Mouse (Mus musculus) T-helper 17 cell (primary cell): ENCODE data around the gene Rpl29.

Source experiments
- in situ Hi-C, 2 experiments: fragments of 300-600 bp; cut with MboI, MseI; formaldehyde crosslinking; loops; 1 replicate in 1 of 2; 2 replicates in 1 of 2; pipeline ENCODE4 v1.15.1; 2025; ENCODE audit warnings: high pct_unique_total_duplicates in 2 of 2

The Rpl29 gene

GRCm38 (mm10) chr9:106417841-106418625, 11.2 kb upstream of the Rpl29 start:
- in situ Hi-C loops = loop anchor here (5.0 kb wide), 1 partner anchor 111 kb away; no protein-coding TSS in a partner anchor

DNA sequence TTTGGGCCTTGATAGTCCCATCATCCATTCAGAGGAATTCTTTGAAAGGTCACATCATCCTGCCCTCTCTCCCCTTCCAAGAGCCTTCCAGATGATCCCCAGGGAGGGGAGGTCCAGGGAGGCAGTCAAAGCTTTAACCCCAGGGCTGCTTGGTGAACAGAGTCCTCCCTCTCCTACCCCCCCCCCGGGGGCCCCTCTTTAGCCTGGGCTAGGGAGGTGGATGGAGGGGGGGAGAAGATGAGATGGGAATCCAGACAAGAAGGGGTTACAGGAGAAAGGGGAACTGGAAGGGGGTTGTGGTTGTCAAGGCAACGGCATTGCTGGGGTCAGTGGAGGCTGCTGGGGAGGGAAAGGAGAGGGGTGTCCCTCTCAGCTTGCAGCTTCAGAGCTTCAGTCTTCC, 8.6 kb upstream of the Rpl29 start:
- in situ Hi-C loops = loop anchor here in 1 of 2 experiments (10.0 kb wide), 1 partner anchor 246 kb away; the partner anchor contains the start of gene Wdr82

GRCm38 (mm10) chr9:106421033-106421864, 8.0 kb upstream of the Rpl29 start:
- in situ Hi-C loops = loop anchor here in 1 of 2 experiments (10.0 kb wide), 1 partner anchor 246 kb away; the partner anchor contains the start of gene Wdr82

DNA sequence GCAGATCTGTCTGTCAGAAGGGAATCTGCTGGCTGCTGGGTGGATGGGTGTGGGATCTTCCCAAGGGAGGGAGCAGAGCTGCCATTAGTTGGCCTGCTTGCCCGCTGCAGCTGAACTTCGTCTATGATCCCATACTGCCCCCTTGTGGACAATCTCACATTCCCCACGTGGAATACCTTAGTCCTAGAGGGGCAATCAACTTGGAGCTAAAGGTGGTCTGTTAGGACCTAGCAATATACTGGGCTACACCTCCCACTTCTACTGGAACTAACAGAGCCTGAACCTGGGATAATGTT, 7.4 kb upstream of the Rpl29 start:
- in situ Hi-C loops = loop anchor here in 1 of 2 experiments (10.0 kb wide), 1 partner anchor 247 kb away; the partner anchor contains the start of gene Wdr82

GRCm38 (mm10) chr9:106428719-106429220, 484 bp upstream of the Rpl29 start:
- in situ Hi-C loops = loop anchor here (5.0 to 25.0 kb wide), 3 partner anchors 61 to 941 kb away; partner anchors contain the start of genes Dusp7 (in 1 of the 2) and Wdr82 (in 1 of the 2)

- in situ Hi-C loops = loop anchor here (10.0 to 25.0 kb wide), 2 partner anchors 235 to 943 kb away; partner anchors contain the start of gene Ppm1m (in 1 of the 2)
Observed at GRCm38 (mm10) chr9:106430015-106430264, 686 bp downstream of the Rpl29 start.

GRCm38 (mm10) chr9:106433389-106433788, 4.1 kb downstream of the Rpl29 start:
- in situ Hi-C loops = loop anchor here (10.0 to 25.0 kb wide), 2 partner anchors 239 to 946 kb away; partner anchors contain the start of gene Ppm1m (in 1 of the 2)

- in situ Hi-C loops = loop anchor here (5.0 to 25.0 kb wide), 3 partner anchors 36 to 949 kb away; partner anchors contain the start of gene Ppm1m (in 1 of the 2)
Observed at GRCm38 (mm10) chr9:106436566-106436965, 7.3 kb downstream of the Rpl29 start.

DNA sequence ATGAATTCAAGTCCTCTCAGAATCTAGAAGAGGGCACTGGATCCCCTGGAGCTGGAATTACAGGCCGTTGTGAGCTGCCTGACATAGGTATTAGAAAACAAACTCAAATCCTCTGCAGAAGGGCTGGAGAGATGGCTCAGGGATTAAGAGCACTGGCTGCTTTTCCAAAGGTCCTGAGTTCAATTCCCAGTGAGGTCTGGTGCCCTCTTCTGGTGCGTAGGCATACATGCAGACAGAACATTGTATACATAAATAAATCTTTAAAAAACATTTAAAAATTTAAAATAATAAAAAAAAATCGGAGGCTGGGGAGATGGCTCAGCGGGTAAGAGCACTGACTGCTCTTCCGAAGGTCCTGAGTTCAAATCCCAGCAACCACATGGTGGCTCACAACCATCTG, 13.4 kb downstream of the Rpl29 start:
- in situ Hi-C loops = loop anchor here (5.0 to 25.0 kb wide), 3 partner anchors 35 to 1092 kb away; partner anchors contain the start of genes Parp3 (in 1 of the 2), Rrp9 (in 1 of the 2) and Tmem115 (in 1 of the 2)

DNA sequence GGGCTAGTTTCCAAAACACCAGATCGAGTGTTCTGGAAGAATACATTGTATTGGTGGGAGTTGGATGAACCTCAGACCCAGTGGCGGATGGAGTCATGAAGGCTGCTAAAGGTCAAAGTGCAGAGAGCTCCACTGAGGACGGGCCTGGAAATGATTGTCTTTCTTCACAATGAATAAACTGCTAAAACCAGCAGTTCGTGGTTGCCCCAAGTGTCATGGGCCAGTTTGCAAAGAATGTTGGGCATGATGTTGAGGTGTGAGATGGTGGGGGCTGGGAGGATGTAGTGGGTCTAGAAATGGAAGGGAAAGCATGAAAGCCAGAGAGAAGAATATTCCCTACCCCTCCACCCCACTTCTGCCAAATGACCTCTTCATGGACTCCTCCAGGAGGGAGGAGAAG, 15.6 kb downstream of the Rpl29 start:
- in situ Hi-C loops = loop anchor here (5.0 to 25.0 kb wide), 3 partner anchors 32 to 1090 kb away; partner anchors contain the start of genes Parp3 (in 1 of the 2), Rrp9 (in 1 of the 2) and Tmem115 (in 1 of the 2)

- in situ Hi-C loops = loop anchor here in 1 of 2 experiments (10.0 to 25.0 kb wide), 2 partner anchors 960 to 1087 kb away; partner anchors contain the start of gene Tmem115
Observed at GRCm38 (mm10) chr9:106447348-106447747, 18.1 kb downstream of the Rpl29 start, which contains the start of the genes Abhd14b and Abhd14a. Gene Abhd14b (plus strand): TSS chr9:106447459. Gene Abhd14a (minus strand): TSS chr9:106447678.

GRCm38 (mm10) chr9:106447951-106448350, 18.7 kb downstream of the Rpl29 start:
- in situ Hi-C loops = loop anchor here in 1 of 2 experiments (10.0 to 25.0 kb wide), 2 partner anchors 961 to 1087 kb away; partner anchors contain the start of gene Tmem115

DNA sequence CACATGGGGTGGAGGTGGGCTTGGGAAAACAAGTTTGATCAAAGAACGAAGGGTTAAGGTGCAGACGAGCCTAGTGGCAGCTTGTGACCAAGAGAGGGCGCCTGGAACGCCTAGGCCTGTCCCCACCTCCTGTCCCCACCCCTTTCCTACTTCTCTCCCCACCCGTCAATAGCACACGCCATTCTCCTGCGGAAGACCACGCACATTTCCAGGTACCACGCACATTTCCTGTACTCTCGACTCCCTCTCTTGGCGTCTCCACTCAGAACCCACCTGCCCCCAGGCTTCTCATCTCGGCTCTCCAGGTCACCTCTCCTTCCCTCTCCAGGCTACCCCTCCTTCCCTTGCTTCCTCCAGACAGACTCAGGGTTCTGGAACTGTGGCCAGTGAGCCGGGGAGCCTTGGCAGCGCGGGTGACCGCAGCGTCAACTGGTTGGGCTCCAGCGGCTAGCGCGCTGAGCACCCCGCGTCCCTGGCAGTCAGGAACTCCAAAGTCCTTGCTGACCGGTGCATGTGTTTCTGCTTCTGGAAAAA, 19.3 kb downstream of the Rpl29 start:
- in situ Hi-C loops = loop anchor here in 1 of 2 experiments (10.0 to 25.0 kb wide), 2 partner anchors 961 to 1086 kb away; partner anchors contain the start of gene Tmem115

DNA sequence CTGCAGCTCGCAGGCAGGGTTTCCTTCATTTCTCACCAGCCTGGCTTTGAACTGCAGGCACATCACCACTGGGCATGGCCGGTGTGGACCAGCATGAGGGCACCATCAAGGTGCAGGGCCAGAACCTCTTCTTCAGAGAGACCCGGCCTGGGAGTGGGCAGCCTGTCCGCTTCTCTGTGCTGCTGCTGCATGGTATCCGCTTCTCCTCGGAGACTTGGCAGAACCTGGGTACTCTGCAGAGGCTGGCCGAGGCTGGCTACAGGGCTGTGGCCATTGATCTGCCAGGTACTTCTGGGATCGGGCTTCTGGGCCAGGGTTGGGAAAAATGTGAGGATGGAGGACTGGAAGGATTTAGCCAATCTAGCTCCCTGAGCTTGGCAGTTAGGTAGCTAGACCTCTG, 20.7 kb downstream of the Rpl29 start:
- in situ Hi-C loops = loop anchor here (10.0 to 25.0 kb wide), 3 partner anchors 963 to 1105 kb away; partner anchors contain the start of genes Rassf1 (in 1 of the 2) and Tmem115 (in 1 of the 2)

DNA sequence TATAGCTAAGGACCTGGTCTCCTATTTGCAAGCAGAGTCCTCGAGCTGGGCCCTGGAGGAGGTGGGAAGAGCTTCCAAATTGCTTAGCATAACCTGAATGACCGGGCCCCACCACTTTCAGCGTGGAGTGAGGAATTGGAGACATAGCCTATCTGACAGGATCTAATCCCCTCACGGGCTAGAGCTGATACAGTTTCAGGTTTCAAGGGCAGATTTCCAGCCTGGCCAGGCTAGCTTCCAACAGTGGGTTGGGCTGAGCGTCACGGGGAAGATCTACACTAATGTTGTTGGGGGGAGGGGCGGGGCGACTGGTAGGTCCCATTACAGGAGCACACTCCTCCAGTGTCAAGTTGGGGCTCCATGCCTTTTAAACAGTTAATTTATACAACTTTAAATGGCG, 21.4 kb downstream of the Rpl29 start:
- in situ Hi-C loops = loop anchor here in 1 of 2 experiments (10.0 kb wide), 1 partner anchor 1104 kb away; the partner anchor contains the start of gene Rassf1

DNA sequence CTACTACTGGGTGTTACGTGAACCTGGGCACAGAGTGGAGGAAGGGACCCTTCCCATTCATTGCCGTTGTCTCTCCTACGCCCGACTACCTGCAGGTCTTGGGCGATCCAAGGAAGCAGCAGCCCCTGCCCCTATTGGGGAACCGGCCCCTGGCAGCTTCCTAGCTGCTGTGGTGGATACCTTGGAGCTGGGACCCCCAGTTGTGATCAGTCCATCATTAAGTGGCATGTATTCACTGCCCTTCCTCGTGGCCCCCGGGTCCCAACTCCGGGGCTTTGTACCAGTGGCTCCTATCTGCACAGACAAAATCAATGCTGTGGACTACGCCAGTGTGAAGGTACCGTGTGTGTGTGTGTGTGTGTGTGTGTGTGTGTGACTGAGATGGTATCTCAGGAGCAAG, 22.0 kb downstream of the Rpl29 start:
- in situ Hi-C loops = loop anchor here in 1 of 2 experiments (10.0 kb wide), 1 partner anchor 1104 kb away; the partner anchor contains the start of gene Rassf1

DNA sequence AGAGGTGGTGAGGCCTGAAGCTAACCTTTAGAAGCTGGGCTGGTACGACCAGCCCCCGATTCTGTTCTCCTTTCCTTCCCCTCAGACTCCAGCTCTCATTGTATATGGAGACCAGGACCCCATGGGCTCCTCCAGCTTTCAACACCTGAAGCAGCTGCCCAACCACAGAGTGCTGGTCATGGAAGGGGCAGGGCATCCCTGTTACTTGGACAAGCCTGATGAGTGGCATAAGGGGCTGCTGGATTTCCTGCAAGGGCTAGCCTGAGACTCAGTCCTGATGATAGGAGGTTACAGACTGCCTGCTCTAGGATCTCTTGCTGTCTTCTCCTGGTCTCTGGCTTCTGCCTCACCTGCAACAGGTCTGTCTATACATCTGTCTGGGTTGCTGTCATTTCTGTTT, 22.6 kb downstream of the Rpl29 start:
- in situ Hi-C loops = loop anchor here in 1 of 2 experiments (10.0 kb wide), 1 partner anchor 1103 kb away; the partner anchor contains the start of gene Rassf1

DNA sequence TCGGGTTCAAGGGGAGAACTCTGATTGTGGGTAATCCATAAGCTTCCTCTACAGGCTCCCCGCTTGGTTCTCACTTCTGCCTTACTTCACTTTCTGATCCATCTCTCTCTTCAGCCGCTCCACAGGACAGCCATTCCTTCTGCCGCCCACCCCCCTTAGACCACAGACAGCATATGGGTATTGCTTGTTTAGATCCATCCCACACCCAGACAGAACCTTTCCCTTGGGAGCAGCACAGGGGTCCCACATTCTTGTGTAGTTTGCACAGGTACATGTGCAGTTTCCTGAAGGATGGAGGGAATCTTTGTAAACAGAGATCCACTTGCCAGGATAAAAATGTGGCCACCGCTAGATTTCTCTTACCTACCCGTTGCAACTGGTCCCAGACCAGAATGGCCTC, 23.1 kb downstream of the Rpl29 start:
- in situ Hi-C loops = loop anchor here in 1 of 2 experiments (10.0 kb wide), 1 partner anchor 1102 kb away; the partner anchor contains the start of gene Rassf1

GRCm38 (mm10) chr9:106452821-106453220, 23.6 kb downstream of the Rpl29 start:
- in situ Hi-C loops = loop anchor here in 1 of 2 experiments (10.0 kb wide), 1 partner anchor 1102 kb away; the partner anchor contains the start of gene Rassf1
